In the genomic region with DNA sequence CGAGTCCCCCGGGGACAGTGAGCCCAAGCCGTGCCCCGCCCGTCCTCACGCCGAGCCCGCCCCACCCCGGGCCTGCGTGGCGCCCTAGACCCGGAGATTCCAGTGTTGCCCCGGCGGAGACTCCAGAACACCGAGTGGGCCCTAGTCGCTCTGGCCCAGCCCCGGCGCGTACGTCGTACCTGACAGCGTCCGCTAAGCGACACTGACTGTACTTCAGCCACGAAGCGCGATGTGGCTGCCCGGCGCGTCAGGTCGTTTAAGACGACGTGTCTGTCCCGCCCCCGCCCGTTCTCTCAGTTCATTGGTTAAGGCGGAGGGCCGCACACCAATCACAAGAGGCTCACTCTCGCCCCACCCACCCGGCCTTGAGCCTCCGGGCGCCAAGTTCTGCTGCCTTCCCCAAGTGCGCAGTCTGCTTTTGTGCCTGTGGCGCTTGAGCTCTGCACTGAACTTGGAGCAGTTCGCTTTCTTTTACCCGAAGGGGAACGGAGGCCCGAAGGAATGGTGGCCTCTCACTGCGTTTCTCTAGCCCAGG, we compare ENCODE assay signal across 8 mouse cellular contexts. TPM values are rescaled to one million over a fixed set of nuclear protein-coding genes. Genes with fewer than 3 reads are reported as not detected.
DNase-seq lines count a peak whose midpoint lies in the region; ATAC-seq and TF ChIP-seq lines count a peak whose summit lies in the region.

A gene (minus strand): TSS at position 283 of the 535 bp plus-strand sequence.

- TF ChIP-seq POLR2A in bone marrow, adult 2 months (IDR thresholded peaks at IDR 0.05; ENCODE audit: borderline replicate concordance, control insufficient read depth, low read depth, low read length), result peak; percentile 98
- TF ChIP-seq POLR2A in limb, embryonic 14.5 days (IDR thresholded peaks at IDR 0.05; ENCODE audit: borderline replicate concordance, extremely low read depth, insufficient read depth, insufficient read length), result peak; percentile 94

- peak; percentile 96 for ATAC-seq in embryonic facial prominence, embryonic 15.5 days (ENCODE audit: insufficient number of reproducible peaks, low FRiP score, low TSS enrichment, low read depth)
- peak; percentile 96 for ATAC-seq in limb, embryonic 14.5 days (ENCODE audit: low FRiP score, low read depth)
- peak; percentile 98 for ATAC-seq in midbrain, postnatal 0 days (ENCODE audit: low FRiP score)

- WGBS in bone marrow, adult 2 months, result under 1% methylated on average over 49 of the region's 49 CpGs
- WGBS in embryonic facial prominence, embryonic 15.5 days, result under 1% methylated on average over 49 of the region's 49 CpGs
- WGBS in limb, embryonic 14.5 days, result 1% methylated on average over 45 of the region's 49 CpGs
- WGBS in midbrain, postnatal 0 days, result under 1% methylated on average over 49 of the region's 49 CpGs

- no peak for TF ChIP-seq CTCF in bone marrow, adult 2 months (IDR thresholded peaks at IDR 0.05; ENCODE audit: control insufficient read depth, insufficient read depth, low read length)
- 0 out of 2 replicates have a peak, but pooled peaks have one; percentile 11 for TF ChIP-seq CTCF in midbrain, postnatal 0 days (IDR thresholded peaks at IDR 0.05)

- H3K4me1 ChIP-seq in bone marrow, adult 2 months (ENCODE audit: control insufficient read depth, insufficient read depth, low read length), result no peaks in the 10 kb centered on the region; the same call in 1 of the 2 replicates
- peaks cover 28% of the 10 kb centered on the region for H3K4me1 ChIP-seq in embryonic facial prominence, embryonic 15.5 days
- peaks cover 27% of the 10 kb centered on the region for H3K4me1 ChIP-seq in limb, embryonic 14.5 days (ENCODE audit: control insufficient read depth, insufficient read depth, low read length)
- H3K4me1 ChIP-seq in midbrain, postnatal 0 days (ENCODE audit: insufficient read depth, low read length), result no peaks in the 10 kb centered on the region

- peak within 1 kb of the TSS; percentile 90 for H3K27ac ChIP-seq in bone marrow, adult 2 months (ENCODE audit: control insufficient read depth, insufficient read depth, low read depth, low read length, poor library complexity)
- peak within 1 kb of the TSS; percentile 94 for H3K27ac ChIP-seq in embryonic facial prominence, embryonic 15.5 days (replicated peaks)
- peak within 1 kb of the TSS; percentile 97 for H3K27ac ChIP-seq in limb, embryonic 14.5 days (replicated peaks; ENCODE audit: low read depth, low read length)
- H3K27ac ChIP-seq in midbrain, postnatal 0 days (ENCODE audit: low read depth, low read length), result peak within 1 kb of the TSS; percentile 86

- peak within 1 kb of the TSS; percentile 54 for H3K4me2 ChIP-seq in embryonic facial prominence, embryonic 15.5 days (replicated peaks)
- H3K4me2 ChIP-seq in limb, embryonic 14.5 days (replicated peaks; ENCODE audit: low read depth, low read length, severe bottlenecking), result peak within 1 kb of the TSS; percentile 51
- peak within 1 kb of the TSS; percentile 84 for H3K4me2 ChIP-seq in midbrain, postnatal 0 days (ENCODE audit: low read depth, low read length, poor library complexity, severe bottlenecking)

- H3K9me3 ChIP-seq in embryonic facial prominence, embryonic 15.5 days (replicated peaks), result no peaks in the 10 kb centered on the region
- no peaks in the 10 kb centered on the region for H3K9me3 ChIP-seq in limb, embryonic 14.5 days (ENCODE audit: control insufficient read depth, low read length)
- no peaks in the 10 kb centered on the region for H3K9me3 ChIP-seq in midbrain, postnatal 0 days (ENCODE audit: low read length)

- peaks cover 3% of the 10 kb centered on the region; the same call in 1 of the 2 replicates for H3K27me3 ChIP-seq in embryonic facial prominence, embryonic 15.5 days
- H3K27me3 ChIP-seq in limb, embryonic 14.5 days (ENCODE audit: control insufficient read depth, insufficient read depth, low read length), result no peaks in the 10 kb centered on the region
- no peaks in the 10 kb centered on the region for H3K27me3 ChIP-seq in midbrain, postnatal 0 days (ENCODE audit: insufficient read depth, low read length)

- H3K36me3 ChIP-seq in embryonic facial prominence, embryonic 15.5 days, result no peaks in the 10 kb centered on the region
- no peaks in the 10 kb centered on the region for H3K36me3 ChIP-seq in limb, embryonic 14.5 days (ENCODE audit: control insufficient read depth, insufficient read depth, low read length)
- no peaks in the 10 kb centered on the region for H3K36me3 ChIP-seq in midbrain, postnatal 0 days (ENCODE audit: insufficient read depth, low read length)

- H3K4me3 ChIP-seq in bone marrow, adult 2 months (replicated peaks; ENCODE audit: control insufficient read depth, low read depth, low read length), result peak within 1 kb of the TSS; percentile 97
- peak within 1 kb of the TSS; percentile 65 for H3K4me3 ChIP-seq in embryonic facial prominence, embryonic 15.5 days (replicated peaks)
- H3K4me3 ChIP-seq in limb, embryonic 14.5 days (replicated peaks; ENCODE audit: low read length), result peak within 1 kb of the TSS; percentile 69
- H3K4me3 ChIP-seq in midbrain, postnatal 0 days (ENCODE audit: low read depth, low read length), result peak within 1 kb of the TSS; percentile 65

- peak; percentile 98 for DNase-seq in 416B (ENCODE audit: low read depth)
- peak; percentile 93 for DNase-seq in heart, adult 8-10 months (ENCODE audit: low spot score)
- DNase-seq in kidney, adult 9 months, result peak; percentile 96
- peak; percentile 98 for DNase-seq in limb, embryonic 14.5 days (ENCODE audit: low spot score)
- DNase-seq in midbrain, postnatal 0 days (ENCODE audit: low spot score), result peak; percentile 98
- peak; percentile 90 to 91 for DNase-seq in spleen, postnatal 14 days (ENCODE audit: low spot score in 2 of 2)

- peak within 1 kb of the TSS; percentile 63 for H3K9ac ChIP-seq in embryonic facial prominence, embryonic 15.5 days
- peak within 1 kb of the TSS; percentile 78 for H3K9ac ChIP-seq in limb, embryonic 14.5 days (ENCODE audit: low read depth, low read length, severe bottlenecking)
- H3K9ac ChIP-seq in midbrain, postnatal 0 days (replicated peaks; ENCODE audit: low read length, poor library complexity, severe bottlenecking), result peak within 1 kb of the TSS; percentile 63

RNA-seq across cellular contexts. Expression of the gene that starts here (rescaled TPM):
- polyA plus RNA-seq in bone marrow, adult 2 months (2011; ENCODE audit: insufficient read depth, insufficient read length, low replicate concordance, missing spikeins), result 29.7 and 31.6 TPM in 2 replicates
- polyA plus RNA-seq in embryonic facial prominence, embryonic 15.5 days (2015; fragmentation: Nextera tagmentation; extraction: Ambion mirVana), result 225 and 237 TPM in 2 replicates
- 100 to 1,000 TPM; 179 to 196 (median 187) TPM for total RNA-seq in heart, adult 8-10 months (2022)
- polyA plus RNA-seq in limb, embryonic 14.5 days (2012; rRNA removed), result 148 and 169 TPM in 2 replicates
- 243 and 250 TPM in 2 replicates for polyA plus RNA-seq in limb, embryonic 14.5 days (2014; fragmentation: Nextera tagmentation; extraction: Ambion mirVana)
- total RNA-seq in midbrain, postnatal 0 days (2014; rRNA removed), result 97.4 and 103 TPM in 2 replicates
- polyA plus RNA-seq in midbrain, postnatal 0 days (2015; fragmentation: Nextera tagmentation; extraction: Ambion mirVana), result 103 and 106 TPM in 2 replicates

Comparison
In these comparisons a context has a peak if more than half of its experiments do, and no peak if none do; other contexts are left out.
1. Peak in every context shown above with its lines: DNase-seq, ATAC-seq, H3K4me3 ChIP-seq and H3K27ac ChIP-seq.